Mouse (Mus musculus) CH12.LX (cell line): ENCODE measurements around the gene Gucy2e. TPM values are rescaled to one million over a fixed set of nuclear protein-coding genes. Genes with fewer than 3 reads are reported as not detected.
A peak's percentile ranks its signal among the peaks of the same experiment; 100 is the strongest.

Source experiments
- DNase-seq: peaks from one replicate; pipeline ENCODE4 v3.0.0-alpha.2; 2013; ENCODE audit errors: extremely low read depth
- H3K27ac ChIP-seq: 2 replicates; pipeline ENCODE4 v1.5.1; 2012; ENCODE audit warnings: low read depth, mild to moderate bottlenecking, control low read depth, moderate library complexity; ENCODE audit not compliant: insufficient read depth
- H3K27me3 ChIP-seq: replicated peaks from 2 replicates; pipeline ENCODE3; 2012; ENCODE audit warnings: inconsistent platforms
- H3K36me3 ChIP-seq, 2 experiments: replicated peaks in 1 of 2; 2 replicates each; pipeline versions ENCODE3 to v1.6.1; 2012; ENCODE audit warnings: inconsistent platforms in 1 of 2, low read length in 1 of 2, mild to moderate bottlenecking in 1 of 2, mixed read lengths in 1 of 2, moderate library complexity in 1 of 2; ENCODE audit not compliant: control insufficient read depth in 1 of 2, insufficient read depth in 1 of 2
- H3K4me1 ChIP-seq, 2 experiments: 2 replicates each; pipeline ENCODE4 v1.6.1; 2012; ENCODE audit warnings: inconsistent platforms in 1 of 2, moderate library complexity in 1 of 2; ENCODE audit not compliant: insufficient read depth in 2 of 2, control insufficient read depth in 1 of 2
- H3K4me2 ChIP-seq: 2 replicates; pipeline ENCODE4 v1.6.1; 2012; ENCODE audit warnings: low read depth, mild to moderate bottlenecking, control low read depth; ENCODE audit not compliant: poor library complexity, insufficient read depth, severe bottlenecking
- H3K4me3 ChIP-seq, 3 experiments: fragments of 150-350 bp in 1 of 3; sonication (generic) in 1 of 3; replicated peaks in 1 of 3; 2 replicates each; pipeline versions ENCODE3 to v1.5.1; 2011 to 2012; ENCODE audit warnings: low read depth in 2 of 3, low read length in 2 of 3, mild to moderate bottlenecking in 2 of 3, moderate library complexity in 2 of 3, control low read depth in 1 of 3, improper control_type of control experiment in 1 of 3, inconsistent platforms in 1 of 3, mixed read lengths in 1 of 3; ENCODE audit not compliant: poor library complexity in 1 of 3
- H3K79me2 ChIP-seq: replicated peaks from 2 replicates; pipeline ENCODE4 v1.6.1; 2012; ENCODE audit warnings: mild to moderate bottlenecking, moderate library complexity; ENCODE audit not compliant: control insufficient read depth, poor library complexity, insufficient read depth, severe bottlenecking; ENCODE audit errors: extremely low read depth
- H3K9ac ChIP-seq: 2 replicates; pipeline ENCODE4 v1.6.1; 2012; ENCODE audit warnings: low read depth, mild to moderate bottlenecking, control low read depth, moderate library complexity; ENCODE audit not compliant: insufficient read depth
- H3K9me3 ChIP-seq: replicated peaks from 2 replicates; pipeline ENCODE3; 2012; ENCODE audit warnings: low read length, inconsistent platforms, mixed read lengths
- BHLHE40 ChIP-seq: IDR thresholded peaks from 2 replicates; pipeline ENCODE4 v1.6.1; 2011; ENCODE audit warnings: mild to moderate bottlenecking, low read depth, low read length, improper control_type of control experiment
- CHD1 ChIP-seq: IDR thresholded peaks from 2 replicates; pipeline ENCODE4 v1.6.1; 2012; ENCODE audit warnings: low read depth, low read length, improper control_type of control experiment, inconsistent platforms
- CHD2 ChIP-seq: IDR thresholded peaks from 2 replicates; pipeline ENCODE4 v1.6.1; 2011; ENCODE audit warnings: low read length, improper control_type of control experiment
- CTCF ChIP-seq, 2 experiments: IDR thresholded peaks in 1 of 2; conservative IDR thresholded peaks in 1 of 2; 2 replicates each; pipeline ENCODE4 v1.5.1; 2011 to 2012; ENCODE audit warnings: low read depth in 2 of 2, low read length in 2 of 2, improper control_type of control experiment in 1 of 2, inconsistent platforms in 1 of 2, mild to moderate bottlenecking in 1 of 2, moderate library complexity in 1 of 2
- E2F4 ChIP-seq: IDR thresholded peaks from 2 replicates; pipeline ENCODE4 v1.6.1; 2011; ENCODE audit warnings: low read depth, low read length, improper control_type of control experiment; ENCODE audit not compliant: insufficient replicate concordance
- ELF1 ChIP-seq: IDR thresholded peaks from 2 replicates; pipeline ENCODE4 v1.6.1; 2014; ENCODE audit warnings: low read depth, mild to moderate bottlenecking, inconsistent platforms, low read length, improper control_type of control experiment
- EP300 ChIP-seq: IDR thresholded peaks from 2 replicates; pipeline ENCODE4 v1.6.1; 2011; ENCODE audit warnings: low read length, improper control_type of control experiment
- GABPA ChIP-seq: IDR thresholded peaks from 2 replicates; pipeline ENCODE4 v1.6.1; 2012; ENCODE audit warnings: low read depth, low read length, improper control_type of control experiment, inconsistent platforms; ENCODE audit not compliant: insufficient replicate concordance
- HCFC1 ChIP-seq: IDR thresholded peaks from 2 replicates; pipeline ENCODE4 v1.6.1; 2012; ENCODE audit warnings: low read depth, mild to moderate bottlenecking, inconsistent platforms, low read length, improper control_type of control experiment
- JUN ChIP-seq: IDR thresholded peaks from 2 replicates; pipeline ENCODE4 v1.6.1; 2011; ENCODE audit warnings: low read depth, mild to moderate bottlenecking, low read length, improper control_type of control experiment, moderate library complexity; ENCODE audit not compliant: insufficient read depth
- KAT2A ChIP-seq: IDR thresholded peaks from 2 replicates; pipeline ENCODE4 v1.6.1; 2012; ENCODE audit warnings: low read length, improper control_type of control experiment, inconsistent platforms; ENCODE audit not compliant: insufficient replicate concordance
- MAX ChIP-seq: IDR thresholded peaks from 2 replicates; pipeline ENCODE4 v1.6.1; 2011; ENCODE audit warnings: low read length, improper control_type of control experiment
- MAZ ChIP-seq: IDR thresholded peaks from 2 replicates; pipeline ENCODE4 v1.6.1; 2012; ENCODE audit warnings: low read depth, mild to moderate bottlenecking, inconsistent platforms, low read length, improper control_type of control experiment, moderate library complexity
- MEF2A ChIP-seq: IDR thresholded peaks from 2 replicates; pipeline ENCODE4 v1.6.1; 2014; ENCODE audit warnings: low read depth, mild to moderate bottlenecking, inconsistent platforms, low read length, improper control_type of control experiment, borderline replicate concordance
- MXI1 ChIP-seq: IDR thresholded peaks from 2 replicates; pipeline ENCODE4 v1.6.1; 2011; ENCODE audit warnings: mild to moderate bottlenecking, low read depth, low read length, improper control_type of control experiment
- NRF1 ChIP-seq: IDR thresholded peaks from 2 replicates; pipeline ENCODE4 v1.6.1; 2014; ENCODE audit warnings: low read depth, mild to moderate bottlenecking, inconsistent platforms, low read length, improper control_type of control experiment, moderate library complexity
- PAX5 ChIP-seq: IDR thresholded peaks from 2 replicates; pipeline ENCODE4 v1.6.1; 2012; ENCODE audit warnings: low read length, inconsistent platforms, mixed read lengths
- POLR2AphosphoS2 ChIP-seq: IDR thresholded peaks from 2 replicates; pipeline ENCODE4 v1.6.1; 2011; ENCODE audit warnings: low read depth, low read length, improper control_type of control experiment
- RAD21 ChIP-seq: IDR thresholded peaks from 2 replicates; pipeline ENCODE4 v1.6.1; 2011; ENCODE audit warnings: low read depth, mild to moderate bottlenecking, low read length, improper control_type of control experiment, moderate library complexity
- RCOR1 ChIP-seq: conservative IDR thresholded peaks from 2 replicates; pipeline ENCODE4 v1.6.1; 2012; ENCODE audit warnings: low read depth, mild to moderate bottlenecking, inconsistent platforms, low read length, improper control_type of control experiment
- SIN3A ChIP-seq: IDR thresholded peaks from 2 replicates; pipeline ENCODE4 v1.6.1; 2012; ENCODE audit warnings: low read length, improper control_type of control experiment, inconsistent platforms
- SMC3 ChIP-seq: IDR thresholded peaks from 2 replicates; pipeline ENCODE4 v1.6.1; 2011; ENCODE audit warnings: low read depth, low read length, improper control_type of control experiment
- TBP ChIP-seq: conservative IDR thresholded peaks from 2 replicates; pipeline ENCODE4 v1.6.1; 2011; ENCODE audit warnings: low read depth, low read length, improper control_type of control experiment
- TCF12 ChIP-seq: IDR thresholded peaks from 2 replicates; pipeline ENCODE4 v1.6.1; 2014; ENCODE audit warnings: low read depth, mild to moderate bottlenecking, inconsistent platforms, low read length, improper control_type of control experiment
- UBTF ChIP-seq: IDR thresholded peaks from 2 replicates; pipeline ENCODE4 v1.6.1; 2012; ENCODE audit warnings: low read depth, mild to moderate bottlenecking, inconsistent platforms, low read length, improper control_type of control experiment, moderate library complexity
- USF1 ChIP-seq: IDR thresholded peaks from 2 replicates; pipeline ENCODE4 v1.6.1; 2014; ENCODE audit warnings: low read depth, mild to moderate bottlenecking, inconsistent platforms, low read length, improper control_type of control experiment
- ZC3H11A ChIP-seq: IDR thresholded peaks from 2 replicates; pipeline ENCODE4 v1.6.1; 2012; ENCODE audit warnings: low read depth, mild to moderate bottlenecking, inconsistent platforms, low read length, improper control_type of control experiment
- ZMIZ1 ChIP-seq: IDR thresholded peaks from 2 replicates; pipeline ENCODE4 v1.6.1; 2012; ENCODE audit warnings: low read depth, mild to moderate bottlenecking, inconsistent platforms, low read length, improper control_type of control experiment
- ZNF384 ChIP-seq: IDR thresholded peaks from 2 replicates; pipeline ENCODE4 v1.6.1; 2012; ENCODE audit warnings: low read depth, low read length, improper control_type of control experiment, inconsistent platforms
- dilution Hi-C: fragments of 300-500 bp; cut with MboI; formaldehyde crosslinking; loops from 2 replicates; pipeline ENCODE4 v1.14.3; 2020; ENCODE audit warnings: low sequenced_read_pairs; ENCODE audit not compliant: extremely low pct_unique_long_range_greater_than_20kb, extremely low pct_ligation_motif_present
- in situ Hi-C: fragments of 300-500 bp; cut with MboI; formaldehyde crosslinking; loops from 3 replicates; pipeline ENCODE4 v1.14.3; 2019; ENCODE audit warnings: low sequenced_read_pairs, low pct_ligation_motif_present, low pct_unique_long_range_greater_than_20kb, mixed read lengths
- polyA plus RNA-seq: library from polyadenylated mRNA; unstranded; fragments of >175 nt; gene quantifications from 2 replicates; pipeline ENCODE4 v1.2.1, GENCODE M21; 2012; ENCODE audit warnings: low read depth; ENCODE audit not compliant: insufficient read length
- total RNA-seq, 2 experiments: library from RNA; depleted of rRNA; stranded (reverse); fragments of 300-350 nt in 1 of 2; fragments of >200 nt in 1 of 2; gene quantifications; 2 replicates each; pipeline ENCODE4 v1.2.3; 2012 to 2014

Gucy2e gene
- total and polyA plus RNA-seq, 3 experiments = 0.03 TPM; not detected in 2

DNA sequence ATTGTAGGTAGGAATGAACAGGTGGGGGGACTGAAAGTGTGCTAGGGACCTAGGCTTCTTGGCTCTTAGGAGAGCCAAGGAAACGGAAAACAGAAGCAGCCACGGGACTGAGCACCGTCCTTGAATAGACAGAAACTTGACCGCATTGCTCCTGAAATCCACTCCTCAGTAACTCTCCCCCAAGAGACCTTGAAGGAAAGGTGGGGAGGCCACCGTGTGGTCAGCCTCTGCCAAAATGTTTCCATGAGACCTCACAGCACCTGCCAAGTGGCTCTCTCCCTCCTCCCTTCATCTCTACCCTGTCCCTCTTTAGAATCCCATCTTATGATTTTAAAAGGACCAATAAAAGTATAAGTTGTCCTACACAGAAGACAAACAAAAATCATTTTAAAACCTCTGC is 40.4 kb upstream of the Gucy2e start (continued):
- TF ChIP-seq BHLHE40 = peak; percentile 51
- TF ChIP-seq KAT2A = no peak
- TF ChIP-seq GABPA = no peak
- no peak for TF ChIP-seq PAX5
- no peak for TF ChIP-seq NRF1
- no peak for TF ChIP-seq MAZ
- peak in 1 of 2 experiments; percentile 54; a peak in 2 of 4 replicates for TF ChIP-seq CTCF (conservative IDR thresholded peaks at IDR 0.05 in 1 of 2, IDR thresholded peaks at IDR 0.05 in 1 of 2; ENCODE audit: low read depth in 2 of 2, low read length in 2 of 2)
- no peak for TF ChIP-seq ZMIZ1
- no peak for TF ChIP-seq CHD1
- peak; percentile 53 for TF ChIP-seq SMC3
- no peak for TF ChIP-seq USF1
- TF ChIP-seq, all 38 proteins: peak for 8

- dilution Hi-C loops (no loop called here), in situ Hi-C loops (no loop called here)
- Histone ChIP-seq H3K9ac (no peak overlapping the region), H3K4me3 (no peak overlapping the region), H3K9me3 (no peaks in the 10 kb centered on the region), H3K4me2 (no peak overlapping the region), H3K36me3 (no peaks in the 10 kb centered on the region), H3K27me3 (peaks cover 10% of the 10 kb centered on the region), H3K27ac (no peak overlapping the region), H3K79me2 (no peaks in the 10 kb centered on the region), H3K4me1 (peaks cover 9 to 27% of the 10 kb centered on the region in 2 experiments; a peak in 3 of 4 replicates)
- DNase-seq = no peak
- no peak for TF ChIP-seq CHD1
- TF ChIP-seq JUN = no peak
- no peak for TF ChIP-seq ZMIZ1
- no peak for TF ChIP-seq CHD2
- no peak for TF ChIP-seq SIN3A
- no peak for TF ChIP-seq E2F4
- no peak for TF ChIP-seq MEF2A
- TF ChIP-seq USF1 = no peak
- TF ChIP-seq PAX5 = no peak
- TF ChIP-seq TCF12 = no peak
- no peak for TF ChIP-seq MAZ
- no peak for TF ChIP-seq GABPA
- TF ChIP-seq RAD21 = no peak
These were observed 39.2 kb upstream of the Gucy2e start for GRCm38 (mm10) chr11:69276081-69276480.

DNA sequence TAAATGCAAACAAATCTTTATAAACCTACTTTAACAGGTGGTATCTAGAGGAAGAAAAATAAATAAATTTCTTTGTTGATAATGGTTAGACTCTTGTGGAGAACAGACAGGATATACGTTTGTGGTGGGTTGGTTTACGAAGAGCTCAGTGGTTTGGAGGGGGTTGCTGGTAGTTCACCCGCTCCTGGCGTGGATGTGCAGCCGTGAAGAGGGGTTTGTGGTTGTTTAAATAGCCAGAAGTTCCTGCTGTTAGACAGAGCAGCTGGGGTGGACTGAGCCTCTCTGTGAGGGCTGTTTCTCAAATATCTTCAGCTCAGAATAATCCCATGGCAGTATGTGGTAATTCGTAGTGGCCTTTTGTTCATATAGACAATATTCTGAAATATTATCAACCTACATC is 38.8 kb upstream of the Gucy2e start:
- Histone ChIP-seq H3K36me3 (no peaks in the 10 kb centered on the region), H3K79me2 (no peaks in the 10 kb centered on the region), H3K9ac (no peak overlapping the region), H3K4me3 (no peak overlapping the region), H3K27ac (no peak overlapping the region), H3K9me3 (no peaks in the 10 kb centered on the region), H3K4me2 (no peak overlapping the region), H3K27me3 (peaks cover 9% of the 10 kb centered on the region), H3K4me1 (peaks cover 9 to 27% of the 10 kb centered on the region in 2 experiments; a peak in 3 of 4 replicates)
- TF ChIP-seq UBTF = no peak
- TF ChIP-seq E2F4 = no peak
- no peak for TF ChIP-seq ELF1
- TF ChIP-seq PAX5 = no peak
- no peak for TF ChIP-seq JUN
- TF ChIP-seq MXI1 = no peak
- no peak for TF ChIP-seq CHD2
- no peak for TF ChIP-seq HCFC1
- TF ChIP-seq MAX = no peak
- TF ChIP-seq RCOR1 = no peak
- TF ChIP-seq MEF2A = no peak
- TF ChIP-seq ZC3H11A = no peak
- no peak for TF ChIP-seq EP300
- no peak for TF ChIP-seq ZNF384
- no peak for TF ChIP-seq POLR2AphosphoS2
- no peak for TF ChIP-seq TBP
- no peak for TF ChIP-seq KAT2A
- TF ChIP-seq TCF12 = no peak
- DNase-seq = no peak
- dilution Hi-C loops = no loop called here
- in situ Hi-C loops = no loop called here
